Mouse (Mus musculus): ENCODE results near the gene Sap30.

The Sap30 gene

GRCm38 (mm10) chr8:57441556-57441955 is 46.1 kb downstream of the Sap30 start:
- no peak for DNase-seq (ENCODE audit: low read depth, low spot score)

- DNase-seq (ENCODE audit: low read depth, low spot score), result no peak
These were observed 46.5 kb downstream of the Sap30 start for GRCm38 (mm10) chr8:57441131-57441530.

GRCm38 (mm10) chr8:57436437-57436796 is 51.2 kb downstream of the Sap30 start:
- DNase-seq (ENCODE audit: low read depth, low spot score), result no peak

- peak; percentile 31 for DNase-seq (ENCODE audit: low read depth, low spot score)
These were observed 51.8 kb downstream of the Sap30 start for GRCm38 (mm10) chr8:57435768-57436436.

GRCm38 (mm10) chr8:57432802-57433201 is 54.9 kb downstream of the Sap30 start:
- DNase-seq (ENCODE audit: low read depth, low spot score), result no peak
